Mouse (Mus musculus): ENCODE measurements at regions not wholly inside any gene's neighbourhood (a gene's known extent, or its start where the extent isn't known, plus 50 kb on each side); places are given as distances from the start of the nearest gene placed in this dataset.

DNA sequence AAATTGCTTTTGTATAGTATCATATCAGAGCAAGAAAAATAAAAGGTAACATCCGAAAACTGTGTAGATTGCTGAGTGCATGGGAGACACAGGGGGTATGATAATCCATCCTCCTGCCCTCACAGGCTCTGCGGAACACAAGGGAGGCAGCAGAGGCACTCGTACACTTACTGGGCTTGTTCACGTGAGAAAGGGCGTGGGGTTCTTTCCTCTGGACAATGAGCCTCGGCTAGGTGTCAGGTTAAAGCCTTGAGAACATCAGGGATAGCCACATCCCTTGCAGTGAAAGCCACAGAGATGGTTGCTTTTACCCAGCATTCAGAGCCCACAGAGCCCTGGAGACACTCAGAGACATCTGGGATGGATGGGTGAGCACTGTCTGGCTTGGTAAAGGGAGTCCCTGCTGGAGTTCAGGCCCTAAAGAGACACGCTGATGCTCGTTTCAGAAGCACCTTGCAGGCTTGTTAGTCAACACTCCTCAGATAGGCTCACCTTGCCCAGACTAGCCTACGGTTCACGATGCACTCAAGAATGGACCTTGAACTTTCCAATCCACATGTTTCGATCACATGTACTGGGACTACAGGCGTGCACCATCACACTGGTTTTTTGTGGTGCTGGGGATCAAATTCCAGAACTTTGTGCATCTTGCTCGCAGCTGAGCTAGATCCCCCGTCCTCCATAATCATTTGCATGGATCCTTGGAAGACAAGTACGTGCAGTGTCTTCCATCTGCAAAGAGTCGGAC, 83.5 kb upstream of the Spin1 start:
- no peak for DNase-seq (ENCODE audit: low spot score)

DNA sequence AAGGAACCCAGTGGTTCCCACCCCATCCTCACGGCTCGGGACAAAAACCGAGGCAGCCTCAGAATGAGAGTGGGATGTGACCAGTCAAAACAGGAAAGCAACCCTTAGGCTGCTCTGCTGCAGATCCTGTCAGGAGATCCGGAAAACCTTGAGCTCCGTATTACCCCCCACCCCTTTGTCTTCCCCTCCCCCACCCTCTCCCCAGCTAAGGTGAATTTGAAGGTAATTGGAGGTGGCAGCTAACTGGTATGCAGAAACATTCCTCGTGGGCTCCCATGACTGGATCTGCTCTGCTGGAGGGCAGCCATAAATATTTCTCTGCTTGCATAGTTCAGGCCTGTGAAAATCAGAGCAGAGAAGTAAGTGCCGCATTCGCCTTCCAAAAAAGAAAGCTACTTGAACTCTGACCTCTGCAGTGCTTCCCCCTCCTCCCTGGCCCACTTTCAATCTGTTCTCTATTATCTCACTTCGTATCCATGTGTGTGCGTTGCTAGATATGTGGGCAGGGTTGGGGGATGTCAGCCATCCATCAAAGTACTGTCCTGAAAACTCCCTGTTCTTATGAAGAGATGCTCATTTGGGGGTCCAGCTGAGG, 82.9 kb upstream of the Spin1 start:
- DNase-seq (ENCODE audit: low spot score), result no peak

DNA sequence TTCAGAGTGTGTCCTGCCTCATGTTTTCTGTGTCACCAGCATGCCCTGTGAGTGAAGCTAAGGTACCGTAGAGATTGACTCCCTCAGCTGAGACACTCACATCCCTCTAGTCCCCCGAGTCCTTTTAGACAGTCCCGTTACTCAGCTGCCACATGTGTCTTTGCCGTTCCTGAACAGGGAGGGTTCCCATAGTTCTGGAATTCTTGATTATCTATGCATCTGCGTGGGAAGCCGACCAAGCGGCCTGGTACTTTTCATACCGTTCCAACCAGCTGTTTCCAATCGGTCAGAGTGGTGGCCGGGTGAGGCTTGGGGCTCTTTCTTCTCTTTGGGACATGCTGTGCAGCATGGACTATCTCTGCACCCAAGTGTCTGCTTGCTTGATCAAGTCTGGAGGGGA, 82.3 kb upstream of the Spin1 start:
- no peak for DNase-seq (ENCODE audit: low spot score)

DNA sequence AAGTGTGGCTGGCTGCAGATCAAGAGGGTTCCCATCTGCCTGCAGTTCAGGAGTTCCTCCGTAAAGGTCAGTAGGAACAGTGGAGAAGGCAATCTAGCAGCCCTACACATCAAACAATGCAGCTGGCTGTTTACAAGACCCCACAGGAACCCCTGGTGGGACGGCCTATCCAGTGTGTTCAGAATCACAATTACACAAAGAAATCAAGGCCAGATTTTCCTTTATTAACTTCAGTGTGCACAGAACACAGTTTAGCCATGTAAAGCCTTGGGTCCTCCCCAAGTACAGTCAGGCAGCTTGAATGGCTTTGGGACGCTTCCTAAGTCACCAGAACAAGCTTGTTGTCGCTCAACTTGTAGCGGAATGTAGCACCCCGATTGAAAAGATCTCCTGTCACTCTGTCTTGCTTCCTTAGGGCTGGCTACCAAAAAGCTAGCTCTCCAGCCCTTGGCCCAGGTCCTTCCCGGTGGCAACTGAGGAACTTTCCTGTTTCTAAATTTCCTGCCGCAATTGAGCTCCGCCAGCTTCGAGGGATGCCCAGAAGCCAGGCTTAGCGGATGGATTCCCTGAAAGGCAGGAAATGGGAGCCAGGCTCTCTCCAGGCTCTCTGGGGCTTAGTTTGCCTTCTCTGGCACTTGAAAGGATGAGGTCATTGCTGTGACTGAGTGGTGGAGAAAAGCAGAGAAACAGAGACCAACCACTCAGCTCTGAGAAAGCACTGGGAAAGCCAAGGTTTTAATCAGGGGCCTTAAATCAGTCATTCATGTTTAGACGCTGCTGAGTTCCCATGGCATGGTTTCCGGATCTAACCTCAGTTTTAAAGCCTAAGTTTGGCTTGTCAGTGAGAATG, 78.1 kb upstream of the Spin1 start:
- DNase-seq (ENCODE audit: low spot score), result no peak

DNA sequence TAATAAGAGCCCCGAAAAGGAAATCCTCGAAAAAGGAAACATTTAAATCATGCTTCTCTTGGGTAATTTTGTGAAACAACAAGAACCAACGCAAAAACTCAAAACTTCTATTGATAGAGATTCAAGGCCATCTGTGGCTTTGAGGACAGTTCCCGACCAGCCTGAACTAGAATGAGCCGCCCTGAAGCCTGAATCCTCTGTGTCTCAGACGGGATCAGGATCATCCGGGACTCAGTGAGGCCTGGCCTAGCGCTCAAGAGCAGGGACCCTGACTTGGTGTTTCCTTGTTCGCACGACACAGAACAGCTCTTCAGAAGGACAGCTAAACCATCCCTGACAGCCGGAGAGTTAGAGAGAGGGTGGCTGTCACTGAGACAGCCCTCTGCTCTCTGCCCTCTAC, 77.4 kb upstream of the Spin1 start:
- DNase-seq (ENCODE audit: low spot score), result no peak

DNA sequence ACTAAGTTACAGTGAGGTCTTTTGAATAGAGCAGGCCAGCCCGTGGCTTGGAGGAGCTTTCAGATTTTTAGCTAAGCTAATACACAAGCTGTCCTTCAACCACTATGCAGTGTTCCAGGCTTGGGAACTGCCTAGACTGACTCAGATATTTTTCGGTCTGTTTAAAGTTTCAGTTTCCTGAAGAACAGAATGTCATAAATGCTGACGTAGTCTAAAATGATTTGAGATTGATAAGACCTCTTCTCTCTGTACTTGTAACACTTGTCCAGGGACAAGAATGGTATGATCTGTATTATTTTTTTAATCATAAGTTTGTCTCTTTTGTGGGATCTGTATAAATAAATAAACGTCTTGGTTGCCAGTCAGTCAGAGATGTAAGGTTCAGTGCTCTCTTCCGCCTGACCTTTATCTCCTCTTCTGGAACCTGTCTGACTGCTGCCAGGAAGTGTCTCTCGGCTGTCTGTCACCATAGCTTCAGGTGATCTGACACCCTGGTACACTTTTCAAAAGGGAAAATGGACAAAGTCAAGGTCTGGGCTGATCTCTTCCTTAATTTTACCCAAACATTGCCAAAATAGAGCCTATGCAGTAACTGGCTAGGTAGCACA, 74.3 kb upstream of the Spin1 start:
- DNase-seq (ENCODE audit: low spot score), result no peak

DNA sequence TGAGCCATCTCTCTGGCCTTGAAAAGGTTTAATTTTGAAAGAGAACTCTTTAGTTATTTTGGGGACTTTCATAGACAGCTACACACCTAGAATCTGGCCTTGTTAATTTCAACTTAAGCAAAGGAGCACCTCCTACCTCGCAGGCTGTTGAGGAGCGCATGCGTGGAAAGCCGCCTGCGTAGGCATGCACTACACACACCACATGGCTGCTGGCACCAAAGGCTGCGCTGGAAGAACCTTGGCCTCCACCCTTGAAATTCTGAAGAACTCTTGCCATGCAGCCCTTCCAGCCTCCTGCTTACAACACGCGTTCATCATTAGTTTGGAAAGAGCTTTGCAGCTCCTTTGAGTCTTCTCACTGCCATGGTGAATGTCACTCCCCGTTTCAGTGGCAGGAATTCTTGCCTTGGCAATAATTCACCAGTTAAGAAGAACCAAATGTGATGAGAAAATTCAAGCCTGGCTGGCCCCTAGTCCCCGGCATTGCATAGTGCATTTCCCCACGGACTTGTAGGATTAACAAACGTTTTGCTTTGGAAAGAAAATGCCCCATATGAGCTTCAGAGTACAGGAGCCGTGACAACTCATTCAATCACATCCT, 62.7 kb upstream of the Spin1 start:
- no peak for DNase-seq (ENCODE audit: low spot score)

DNA sequence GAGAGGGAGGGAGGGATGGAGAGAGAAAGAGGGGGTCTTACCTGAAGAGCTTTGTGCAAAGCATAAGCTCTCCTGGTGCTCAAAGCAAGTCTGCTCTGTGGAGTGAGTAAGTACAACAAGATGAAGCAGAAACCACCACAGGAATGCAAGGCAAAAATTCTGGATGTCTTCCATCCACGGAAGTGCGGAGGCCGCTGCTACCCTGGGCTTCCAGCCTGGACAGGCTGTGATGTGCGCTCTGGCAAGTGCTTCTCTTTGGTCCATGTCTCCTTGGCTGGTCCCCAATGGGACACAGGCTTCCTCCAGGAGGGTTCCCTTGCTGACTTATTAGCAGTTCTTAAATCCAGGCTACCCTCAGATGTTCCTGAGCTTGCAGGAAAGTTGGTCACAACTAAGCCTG, 61.7 kb upstream of the Spin1 start:
- DNase-seq (ENCODE audit: low spot score), result no peak

DNA sequence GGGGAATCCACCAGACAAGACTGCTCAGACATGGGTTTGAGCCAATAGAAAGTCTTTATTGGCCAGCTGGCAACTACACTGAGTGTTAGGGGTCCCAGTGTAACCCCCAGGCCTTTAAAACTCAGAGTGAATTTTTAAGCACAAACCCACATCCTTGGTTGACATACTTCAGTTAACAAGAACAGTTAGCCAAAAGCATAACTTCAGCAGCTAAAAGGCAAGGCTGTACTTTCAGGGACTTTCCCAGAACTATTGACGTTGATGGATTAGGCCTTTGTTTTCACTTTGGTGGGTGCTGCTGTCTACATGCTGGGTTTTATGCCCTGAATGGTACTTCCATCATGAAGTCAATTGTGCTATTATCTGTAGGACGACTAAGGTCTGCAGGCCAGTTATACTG, 59.6 kb upstream of the Spin1 start:
- no peak for DNase-seq (ENCODE audit: low spot score)

DNA sequence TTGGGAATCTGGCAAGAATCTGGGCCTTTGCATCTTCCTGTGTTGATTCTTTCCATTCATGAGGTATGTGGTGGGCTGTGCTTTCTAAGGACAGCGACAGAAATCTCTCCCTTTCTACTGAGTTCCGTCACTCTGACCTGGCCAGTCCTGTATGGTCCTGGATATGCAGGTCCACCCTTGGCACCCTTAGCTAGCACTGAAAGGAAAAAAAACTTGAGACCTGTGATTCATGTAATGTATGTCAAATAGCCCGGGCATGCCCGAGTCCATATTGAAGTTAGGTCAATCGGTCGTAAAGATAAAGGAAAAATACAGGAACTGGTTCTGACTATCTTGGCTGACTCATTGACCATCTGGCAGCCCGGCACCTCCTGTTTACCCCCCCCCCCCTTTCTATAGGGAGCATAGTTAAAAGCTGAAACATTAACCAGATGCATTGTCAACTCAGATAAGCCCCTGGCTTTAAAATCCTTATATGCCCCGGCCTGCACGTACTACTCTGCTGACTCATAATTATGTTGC, 57.7 kb upstream of the Spin1 start:
- DNase-seq (ENCODE audit: low spot score), result no peak

Data from testis, postnatal 14 days (tissue).